Mouse (Mus musculus) MEL (cell line): Measurements from ENCODE around the gene Map6.

Source experiments
- CHD1 ChIP-seq: IDR thresholded peaks from 2 replicates; pipeline ENCODE4 v1.6.1; 2012; ENCODE audit warnings: low read depth, mild to moderate bottlenecking, inconsistent platforms, low read length, improper control_type of control experiment
- CHD2 ChIP-seq: IDR thresholded peaks from 2 replicates; pipeline ENCODE4 v1.6.1; 2011; ENCODE audit warnings: low read length, improper control_type of control experiment
- CTCF ChIP-seq, 3 experiments: IDR thresholded peaks in 2 of 3; conservative IDR thresholded peaks in 1 of 3; 2 replicates each; pipeline ENCODE4 v1.5.1; 2011 to 2012; ENCODE audit warnings: low read length in 3 of 3, low read depth in 2 of 3, mild to moderate bottlenecking in 2 of 3, improper control_type of control experiment in 1 of 3, inconsistent platforms in 1 of 3, mixed read lengths in 1 of 3, moderate library complexity in 1 of 3; ENCODE audit not compliant: control insufficient read depth in 1 of 3, insufficient read depth in 1 of 3, poor library complexity in 1 of 3, severe bottlenecking in 1 of 3
- EP300 ChIP-seq, 2 experiments: IDR thresholded peaks; 2 replicates each; pipeline ENCODE4 v1.6.1; 2011; ENCODE audit warnings: improper control_type of control experiment in 2 of 2, low read length in 2 of 2, low read depth in 1 of 2, mild to moderate bottlenecking in 1 of 2
- GATA1 ChIP-seq: IDR thresholded peaks from 2 replicates; pipeline ENCODE4 v1.6.1; 2011; ENCODE audit warnings: low read depth, low read length, improper control_type of control experiment
- MAX ChIP-seq: IDR thresholded peaks from 2 replicates; pipeline ENCODE4 v1.6.1; 2011; ENCODE audit warnings: low read length, improper control_type of control experiment
- MXI1 ChIP-seq: IDR thresholded peaks from 2 replicates; pipeline ENCODE4 v1.6.1; 2011; ENCODE audit warnings: mild to moderate bottlenecking, low read depth, low read length, improper control_type of control experiment
- NELFE ChIP-seq: IDR thresholded peaks from 2 replicates; pipeline ENCODE4 v1.6.1; 2011; ENCODE audit warnings: low read depth, low read length, improper control_type of control experiment
- NRF1 ChIP-seq: IDR thresholded peaks from 2 replicates; pipeline ENCODE4 v1.6.1; 2014; ENCODE audit warnings: low read depth, mild to moderate bottlenecking, inconsistent platforms, low read length, improper control_type of control experiment, moderate library complexity; ENCODE audit not compliant: poor library complexity, insufficient read depth, severe bottlenecking
- POLR2A ChIP-seq, 2 experiments: IDR thresholded peaks; 2 replicates each; pipeline ENCODE4 v1.6.1; 2011 to 2012; ENCODE audit warnings: low read length in 2 of 2, mild to moderate bottlenecking in 2 of 2, control low read depth in 1 of 2, improper control_type of control experiment in 1 of 2, low read depth in 1 of 2, moderate library complexity in 1 of 2; ENCODE audit not compliant: control insufficient read depth in 1 of 2, insufficient read depth in 1 of 2, poor library complexity in 1 of 2
- POLR2AphosphoS2 ChIP-seq: IDR thresholded peaks from 2 replicates; pipeline ENCODE4 v1.6.1; 2011; ENCODE audit warnings: low read length, improper control_type of control experiment
- TBP ChIP-seq: IDR thresholded peaks from 2 replicates; pipeline ENCODE4 v1.8.0; 2011; ENCODE audit warnings: low read depth, low read length, improper control_type of control experiment

GRCm38 (mm10) chr7:99304029-99304428 lies 36.8 kb downstream of the Map6 start:
- TF ChIP-seq CHD2 (no peak), POLR2A (IDR thresholded peaks at IDR 0.05; ENCODE audit: control insufficient read depth in 1 of 2, insufficient read depth in 1 of 2, low read depth in 1 of 2, low read length in 2 of 2, poor library complexity in 1 of 2) (no peak), CTCF (IDR thresholded peaks at IDR 0.05 in 2 of 3, conservative IDR thresholded peaks at IDR 0.05 in 1 of 3; ENCODE audit: control insufficient read depth in 1 of 3, insufficient read depth in 1 of 3, low read depth in 2 of 3, low read length in 3 of 3, poor library complexity in 1 of 3, severe bottlenecking in 1 of 3) (no peak), MXI1 (no peak), MAX (no peak), POLR2AphosphoS2 (no peak), NELFE (no peak), CHD1 (no peak), EP300 (IDR thresholded peaks at IDR 0.05; ENCODE audit: low read depth in 1 of 2, low read length in 2 of 2) (no peak), GATA1 (no peak), TBP (no peak), NRF1 (no peak)
